Mouse (Mus musculus): ENCODE results near the gene Tusc2. TPM values are rescaled to one million over a fixed set of nuclear protein-coding genes. Genes with fewer than 3 reads are reported as not detected.
A peak's percentile ranks its signal among the peaks of the same experiment; 100 is the strongest.

The Tusc2 gene
- 10 to 100 TPM; 27.5 to 27.9 TPM for total RNA-seq (2021)
- long read RNA-seq, experiment 1, transcript Tusc2-201 (3 exons, 1,665 nt), result major isoform, 46 of 53 reads
- long read RNA-seq, experiment 1, partial matches to known transcripts, result 2 of 53 reads
- long read RNA-seq, experiment 1, other reads (novel, unspliced or antisense), result 5 of 53 reads
- long read RNA-seq, experiment 2, transcript Tusc2-201 (3 exons, 1,665 nt), result major isoform, 30 of 31 reads
- long read RNA-seq, experiment 2, partial matches to known transcripts, result 1 of 31 reads
- long read RNA-seq, experiment 2, other reads (novel, unspliced or antisense), result 0 of 31 reads

DNA sequence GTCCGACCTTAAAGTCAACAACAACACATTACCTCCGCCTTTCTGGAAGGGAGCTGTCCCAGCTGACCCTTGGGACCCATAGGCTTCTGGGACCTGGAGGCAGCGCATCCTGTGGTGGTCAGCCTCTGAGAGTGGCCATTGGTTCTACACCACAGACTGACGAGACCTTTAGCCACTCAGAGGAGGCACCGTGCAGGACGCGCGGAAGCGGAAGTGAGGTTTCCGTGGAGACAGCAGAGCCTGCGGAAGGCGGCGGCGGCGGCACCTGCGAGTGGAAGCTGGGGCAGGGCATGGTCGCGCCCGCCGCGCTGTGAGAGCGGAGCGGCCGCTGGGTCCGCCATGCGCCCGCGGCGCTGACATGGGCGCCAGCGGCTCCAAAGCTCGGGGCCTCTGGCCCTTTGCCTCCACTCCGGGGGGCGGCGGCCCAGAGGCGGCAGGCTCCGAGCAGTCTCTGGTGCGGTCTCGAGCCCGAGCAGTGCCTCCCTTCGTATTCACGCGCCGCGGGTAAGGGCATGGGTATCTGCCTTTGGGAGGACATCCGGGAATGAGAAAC lies at the start of gene Tusc2:
Tusc2 (plus strand) TSS at position 227 of the 553 bp plus-strand sequence.
- intact Hi-C loops (cut with DNase I), result no loop called here
- DNase-seq, result peak; percentile 92 to 94

DNA sequence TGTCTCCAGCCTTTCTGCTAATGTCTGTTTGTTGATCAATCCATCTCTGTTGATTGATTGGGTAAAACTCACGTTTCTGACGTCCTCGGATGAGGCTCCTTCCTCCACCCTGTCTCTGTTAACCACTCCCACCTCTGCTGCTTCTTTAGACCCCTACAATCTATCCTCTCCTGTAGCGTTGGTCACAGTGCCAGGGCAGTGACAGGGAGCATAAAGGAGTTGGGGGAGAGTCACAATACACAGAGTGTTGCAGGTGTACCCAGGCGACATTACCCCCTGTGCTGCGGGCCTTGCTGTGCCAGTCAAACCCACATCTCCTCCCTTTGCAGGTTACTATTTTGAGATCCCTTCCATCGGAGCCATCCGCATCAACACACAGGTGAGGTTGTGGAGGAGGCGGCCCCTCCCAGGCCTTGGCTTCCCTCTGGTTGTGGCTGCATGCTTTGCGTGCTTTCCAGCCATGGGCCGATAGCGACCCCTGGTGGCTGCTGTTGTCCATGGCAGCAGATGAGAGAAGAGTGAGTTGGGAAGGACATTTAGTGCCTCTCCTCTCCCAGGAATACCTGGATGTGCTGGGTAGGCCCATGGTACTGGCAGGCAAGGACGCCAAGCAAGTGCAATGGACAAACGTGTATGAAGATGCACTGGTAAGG lies 48.6 kb upstream of the Tusc2 start:
- peak; percentile 86 to 91 for DNase-seq
- intact Hi-C loops (cut with DNase I), result loop anchor here (1.0 to 5.0 kb wide), 3 partner anchors 148 to 222 kb away; no protein-coding TSS in a partner anchor

DNA sequence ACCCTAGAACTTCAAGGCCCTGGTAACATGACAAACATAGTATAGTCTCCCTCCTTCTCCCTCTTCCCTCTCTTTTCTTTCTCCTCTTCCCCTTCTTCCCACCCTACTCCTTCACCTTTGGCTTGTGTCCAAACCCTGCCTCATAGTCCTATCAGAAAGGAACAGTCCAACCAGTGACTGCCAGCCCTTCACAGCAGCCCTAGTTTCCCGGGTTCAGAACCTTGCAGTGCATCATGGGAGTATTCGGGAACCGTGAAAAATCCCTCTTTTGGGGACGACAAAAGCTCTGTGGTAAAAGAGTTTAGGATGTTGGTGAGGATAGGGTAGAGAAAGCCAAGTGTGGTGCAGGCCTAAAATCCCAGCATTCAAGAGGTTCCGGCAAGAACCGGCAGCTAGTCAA lies 42.7 kb upstream of the Tusc2 start:
- intact Hi-C loops (cut with DNase I), result no loop called here
- no peak for DNase-seq

DNA sequence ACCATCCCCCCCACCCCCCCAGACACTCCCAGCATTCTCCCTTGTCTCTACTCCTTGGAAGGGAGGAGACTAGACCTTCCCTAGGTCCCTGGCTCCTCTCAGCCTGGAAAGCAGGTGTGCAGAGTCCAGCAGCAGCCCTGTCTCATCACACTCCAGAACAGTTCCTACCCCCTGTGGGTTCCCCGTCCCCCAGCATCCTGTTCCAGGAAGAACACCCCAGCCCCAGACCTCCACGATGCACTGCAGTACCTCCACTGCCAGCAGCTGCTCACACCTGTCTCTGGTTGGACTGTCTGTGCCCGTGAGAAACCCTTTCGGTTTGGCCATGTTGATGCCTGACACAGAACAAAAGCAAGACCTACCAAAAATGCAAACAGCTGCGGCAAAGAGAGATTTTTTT lies 41.9 kb upstream of the Tusc2 start:
- intact Hi-C loops (cut with DNase I), result no loop called here
- no peak for DNase-seq

DNA sequence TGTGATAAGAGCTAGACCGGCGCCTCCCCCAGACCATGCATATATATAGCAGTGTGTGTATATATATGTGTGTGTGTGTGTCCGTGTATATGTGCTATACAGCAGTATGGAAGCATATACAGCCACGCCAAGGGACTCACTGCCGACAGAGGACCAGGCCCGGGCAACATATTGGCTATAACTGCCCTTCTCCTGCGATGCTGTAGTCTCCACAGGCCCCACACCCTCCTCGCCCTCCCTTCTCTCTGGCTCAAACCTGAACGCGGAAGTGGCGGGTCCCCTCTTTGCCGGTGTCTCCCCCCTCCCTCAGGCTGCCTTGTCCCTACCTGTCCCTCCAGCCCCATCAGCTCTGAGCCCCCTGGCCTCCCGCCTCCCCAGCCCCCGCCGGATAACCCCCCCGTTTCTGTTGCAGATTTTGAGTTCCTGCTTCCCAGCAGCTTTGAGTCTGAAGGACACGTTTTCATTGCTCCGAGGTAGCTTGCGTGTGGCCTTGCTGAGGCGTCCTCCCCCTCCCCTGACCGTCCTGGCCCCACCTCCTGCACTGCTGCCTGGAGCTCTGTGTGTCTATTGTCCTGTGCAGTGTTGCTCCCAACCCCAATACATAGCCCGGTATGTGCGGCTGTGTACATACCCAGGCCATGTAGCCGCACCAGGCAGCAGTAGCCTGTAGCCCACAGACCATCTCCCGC lies 41.2 kb upstream of the Tusc2 start:
- intact Hi-C loops (cut with DNase I), result no loop called here
- no peak for DNase-seq

DNA sequence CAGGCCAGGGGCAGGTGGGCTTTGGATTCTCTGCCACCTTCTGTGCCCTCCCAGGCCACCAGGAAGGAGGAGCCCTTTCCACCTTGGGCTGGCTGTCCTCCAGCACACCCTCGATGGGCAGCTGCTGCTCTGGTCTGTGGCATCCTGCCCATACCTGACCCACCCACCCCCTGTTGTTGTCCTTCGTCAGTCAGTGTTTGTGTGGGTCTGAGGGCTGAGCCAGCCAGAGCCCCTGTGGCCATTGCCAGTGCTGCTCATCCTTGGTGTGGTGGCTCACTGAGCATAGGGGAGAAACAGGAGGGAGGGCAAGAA lies 40.7 kb upstream of the Tusc2 start:
- intact Hi-C loops (cut with DNase I), result no loop called here
- DNase-seq, result no peak

DNA sequence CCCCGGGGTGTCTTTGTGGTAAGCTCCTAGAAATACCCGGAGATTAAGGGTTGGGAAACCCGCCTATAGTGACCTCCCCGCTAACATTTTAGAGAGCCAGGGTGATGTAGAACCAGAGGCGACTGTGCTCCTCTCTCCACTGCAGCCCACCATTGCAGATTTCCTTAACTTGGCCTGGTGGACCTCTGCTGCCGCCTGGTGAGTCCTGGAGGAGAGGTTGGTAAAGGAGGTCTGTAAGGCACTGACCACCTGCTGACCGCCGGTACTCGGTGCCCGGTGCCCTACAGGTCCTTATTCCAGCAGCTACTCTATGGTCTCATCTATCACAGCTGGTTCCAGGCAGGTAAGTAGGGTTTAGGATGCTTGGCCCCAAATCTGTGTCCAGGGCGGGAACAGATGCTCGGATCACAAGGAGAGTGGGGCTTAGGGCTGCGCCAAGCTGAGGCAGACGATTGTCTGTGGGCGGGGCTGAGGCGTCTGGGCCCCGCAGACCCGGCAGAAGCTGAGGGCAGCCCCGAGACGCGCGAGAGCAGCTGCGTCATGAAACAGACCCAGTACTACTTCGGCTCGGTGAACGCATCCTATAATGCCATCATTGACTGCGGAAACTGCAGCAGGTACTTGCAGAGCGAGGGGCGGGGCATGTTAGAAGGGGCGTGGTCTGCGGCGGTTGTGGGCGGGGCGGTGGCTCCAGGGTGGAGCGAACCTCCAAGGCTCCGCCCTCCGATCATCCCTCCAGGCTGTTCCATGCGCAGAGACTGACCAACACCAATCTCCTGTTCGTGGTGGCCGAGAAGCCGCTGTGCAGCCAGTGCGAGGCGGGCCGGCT lies 36.6 kb upstream of the Tusc2 start:
- peak; percentile 58 to 75 for DNase-seq
- intact Hi-C loops (cut with DNase I), result no loop called here

DNA sequence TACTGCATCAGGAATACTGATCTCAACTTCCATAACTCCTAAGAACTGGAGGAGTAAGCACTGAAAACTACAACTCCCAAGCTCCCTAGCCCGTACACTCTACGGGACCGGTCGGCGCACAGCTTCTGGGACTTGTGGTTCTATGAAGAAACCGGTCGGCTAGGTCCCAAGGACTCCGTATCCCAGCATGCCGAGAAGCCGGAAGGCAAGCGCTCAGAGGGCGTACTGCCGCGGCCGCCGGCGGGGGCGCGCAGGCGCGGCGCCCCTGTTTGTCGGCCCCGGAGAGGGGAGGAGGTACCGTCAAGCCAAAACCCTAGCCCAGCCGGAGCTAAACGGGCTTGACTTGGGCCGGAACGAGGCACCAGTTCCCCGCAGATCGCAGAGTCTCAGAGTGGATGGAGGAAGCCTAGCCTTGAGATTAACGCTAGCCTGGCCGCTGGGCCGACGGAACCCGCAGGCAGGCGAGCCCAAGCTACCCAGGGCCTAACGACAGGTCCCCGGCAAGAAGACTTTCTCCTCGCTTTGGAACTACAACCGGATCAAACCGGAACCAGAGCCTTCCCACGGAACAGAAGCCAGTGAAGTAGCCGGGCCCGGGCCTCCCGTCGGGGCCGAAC lies 29.2 kb upstream of the Tusc2 start, which contains the start of gene Tmem115:
Tmem115 (plus strand) TSS at position 155 of the 617 bp plus-strand sequence.
- intact Hi-C loops (cut with DNase I), result no loop called here
- DNase-seq, result peak; percentile 89 to 92

DNA sequence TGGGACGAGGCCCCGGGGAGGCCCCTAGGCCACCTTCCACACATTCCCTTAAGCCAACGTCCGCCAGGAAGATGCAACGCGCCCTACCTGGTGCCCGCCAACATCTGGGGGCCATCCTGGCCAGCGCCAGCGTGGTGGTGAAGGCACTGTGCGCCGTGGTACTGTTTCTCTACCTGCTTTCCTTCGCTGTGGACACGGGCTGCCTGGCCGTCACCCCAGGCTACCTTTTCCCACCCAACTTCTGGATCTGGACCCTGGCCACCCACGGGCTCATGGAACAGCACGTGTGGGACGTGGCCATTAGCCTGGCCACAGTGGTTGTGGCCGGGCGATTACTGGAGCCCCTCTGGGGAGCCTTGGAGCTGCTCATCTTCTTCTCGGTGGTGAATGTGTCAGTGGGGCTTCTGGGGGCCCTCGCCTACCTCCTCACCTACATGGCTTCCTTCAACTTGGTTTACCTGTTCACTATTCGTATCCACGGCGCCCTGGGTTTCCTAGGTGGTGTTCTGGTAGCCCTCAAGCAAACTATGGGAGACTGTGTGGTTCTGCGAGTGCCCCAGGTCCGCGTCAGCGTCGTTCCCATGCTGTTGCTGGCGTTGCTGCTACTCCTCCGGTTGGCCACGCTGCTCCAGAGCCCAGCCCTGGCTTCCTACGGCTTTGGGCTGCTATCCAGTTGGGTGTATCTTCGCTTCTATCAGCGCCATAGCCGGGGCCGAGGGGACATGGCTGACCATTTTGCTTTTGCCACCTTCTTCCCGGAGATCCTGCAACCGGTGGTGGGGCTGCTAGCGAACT lies 28.4 kb upstream of the Tusc2 start:
- peak; percentile 45 to 56 for DNase-seq
- intact Hi-C loops (cut with DNase I), result no loop called here

DNA sequence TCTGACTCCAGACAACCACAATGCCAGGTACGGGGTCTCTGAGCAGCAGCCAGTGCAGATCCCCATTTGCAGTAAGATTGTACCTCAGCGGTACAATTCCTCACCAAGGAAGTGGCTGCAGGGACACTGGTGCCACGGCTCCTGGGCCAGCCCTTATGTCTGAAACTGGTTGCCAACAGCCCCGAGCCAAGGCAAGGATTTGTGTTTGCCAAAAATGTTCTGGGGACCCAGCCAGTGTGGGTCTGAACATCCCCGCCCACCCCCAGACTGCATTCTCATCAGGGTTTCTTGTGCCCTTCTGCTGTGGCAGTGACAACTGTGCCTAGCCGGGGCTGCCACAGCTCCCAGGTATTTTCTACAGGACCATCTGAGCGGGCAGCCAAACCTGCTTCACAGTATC lies 24.8 kb upstream of the Tusc2 start:
- intact Hi-C loops (cut with DNase I), result no loop called here
- DNase-seq, result no peak

DNA sequence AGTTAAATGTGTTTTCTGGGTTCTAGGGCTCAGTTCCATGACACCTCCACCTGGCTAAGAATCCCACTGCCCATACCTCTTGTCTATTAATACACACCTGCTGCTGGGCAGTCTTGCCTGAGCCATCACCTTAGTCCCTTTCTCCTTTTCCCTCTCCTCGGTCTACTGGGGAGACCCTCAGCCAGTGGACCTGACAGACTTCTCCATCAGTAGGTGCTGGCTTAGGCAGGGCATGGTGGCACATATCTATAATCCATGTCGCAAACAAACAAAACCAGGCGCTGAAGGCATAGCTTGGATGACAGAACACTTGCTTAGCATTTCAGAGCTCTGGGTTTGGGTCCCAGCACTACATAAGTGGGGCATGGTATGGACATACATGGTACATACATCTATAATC lies 24.3 kb upstream of the Tusc2 start:
- intact Hi-C loops (cut with DNase I), result no loop called here
- no peak for DNase-seq

DNA sequence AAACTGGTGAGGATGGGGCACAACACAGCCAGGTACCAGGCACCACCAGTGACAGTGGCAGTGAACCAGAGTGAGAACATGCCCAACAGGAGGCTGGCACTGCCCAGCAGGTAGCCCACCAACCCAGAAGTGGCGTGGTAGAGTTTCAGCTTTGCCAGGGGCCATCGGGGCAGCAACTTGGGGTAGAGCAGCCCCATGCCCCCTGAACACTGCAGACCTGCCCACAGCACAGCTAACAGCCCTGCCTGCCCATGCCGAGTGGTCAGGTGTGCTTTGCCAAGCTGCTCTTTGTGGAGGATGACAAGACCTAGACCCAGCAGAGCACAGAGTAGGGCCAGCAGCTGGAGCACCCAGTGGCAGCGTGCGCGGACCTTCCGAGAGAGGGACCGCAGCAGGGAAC lies 23.1 kb upstream of the Tusc2 start:
- no peak for DNase-seq
- intact Hi-C loops (cut with DNase I), result loop anchor here (5.0 kb wide), 1 partner anchor 718 kb away; the partner anchor contains the start of gene Dcaf1

DNA sequence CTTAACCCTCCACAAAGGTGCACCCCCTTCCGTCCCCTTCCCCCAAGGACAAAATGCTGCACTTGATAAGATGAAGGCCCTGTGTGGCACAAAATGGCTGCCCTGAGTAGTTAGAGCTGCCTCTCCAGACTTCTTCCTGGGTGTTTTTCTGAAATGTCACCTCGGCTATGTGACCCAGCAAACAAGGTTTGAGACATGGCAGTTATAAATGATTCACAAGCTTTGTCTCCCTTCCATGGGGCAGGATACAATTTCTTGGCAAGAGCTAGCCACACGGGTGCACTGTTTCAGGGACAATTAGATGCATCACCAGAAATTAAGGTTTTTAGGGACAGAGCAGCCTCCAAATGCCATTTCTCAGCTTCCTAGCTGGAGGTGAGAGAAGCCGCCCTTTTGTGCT lies 22.6 kb upstream of the Tusc2 start:
- DNase-seq, result no peak
- intact Hi-C loops (cut with DNase I), result loop anchor here (5.0 kb wide), 1 partner anchor 718 kb away; the partner anchor contains the start of gene Dcaf1

DNA sequence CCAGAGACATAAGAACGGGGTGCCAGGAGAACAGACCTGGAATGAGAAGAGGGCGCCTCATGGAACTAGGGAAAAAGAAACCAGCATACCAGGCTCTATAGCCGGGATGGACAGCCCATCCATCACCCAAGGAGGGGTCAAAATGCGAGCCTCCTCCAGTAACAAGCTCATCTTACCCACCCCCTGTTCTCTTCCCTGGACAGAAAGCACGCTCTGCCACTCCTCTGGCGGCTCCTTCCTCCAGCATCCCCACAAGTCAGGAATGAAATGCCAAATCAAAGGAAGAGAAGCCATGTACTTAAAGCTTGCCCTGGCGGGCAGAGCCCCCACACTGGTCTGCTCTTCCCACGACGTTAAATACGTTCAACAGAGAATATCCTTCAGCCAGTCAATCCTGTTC lies 22.1 kb upstream of the Tusc2 start:
- intact Hi-C loops (cut with DNase I), result loop anchor here (5.0 kb wide), 1 partner anchor 719 kb away; the partner anchor contains the start of gene Dcaf1
- no peak for DNase-seq

DNA sequence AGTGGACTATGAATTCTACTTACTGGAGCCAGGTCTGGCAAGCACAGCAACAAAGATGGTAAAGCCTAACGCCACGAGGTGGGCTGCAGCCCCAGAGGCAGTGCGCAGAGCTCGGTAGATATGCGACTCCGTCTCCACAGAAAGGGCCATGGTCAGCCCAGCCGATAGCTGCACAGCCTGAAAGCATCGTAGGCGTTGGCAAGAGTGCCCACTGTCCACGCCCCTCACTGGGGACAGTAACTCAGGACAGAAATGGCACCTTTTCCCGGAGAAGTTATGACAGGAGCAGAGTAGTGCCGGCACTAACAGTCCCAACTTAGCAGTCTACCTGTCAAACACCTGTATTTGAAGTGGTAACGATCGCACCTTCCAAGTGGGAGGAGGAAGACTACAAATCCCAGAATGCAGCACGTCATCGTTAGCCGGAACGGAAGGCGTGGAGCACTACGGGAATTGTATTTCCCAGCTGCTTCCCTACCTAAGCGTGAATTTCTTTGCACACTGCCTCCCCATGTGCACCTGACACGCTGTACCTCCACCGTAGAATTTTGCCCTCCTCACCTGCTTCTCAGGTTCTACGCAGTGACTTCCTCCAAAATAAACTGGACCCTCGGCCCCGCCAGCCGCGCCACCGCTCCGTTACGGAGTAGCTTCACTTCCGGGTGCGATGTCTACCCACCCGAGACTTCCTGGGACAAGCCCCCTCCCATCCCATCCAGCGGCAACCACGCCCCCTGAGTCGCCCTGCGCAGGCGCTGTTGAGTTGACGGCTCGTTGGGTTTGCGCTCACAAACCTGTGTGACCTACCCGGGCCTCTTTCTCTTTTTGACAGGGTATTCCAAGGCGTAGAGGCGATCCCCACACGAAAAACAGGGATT lies 21.3 kb upstream of the Tusc2 start, which contains the start of the genes Cyb561d2 and Nprl2:
Cyb561d2 (minus strand) TSS at position 720 of the 878 bp plus-strand sequence.
Nprl2 (plus strand) TSS at position 753 of the 878 bp plus-strand sequence.
- intact Hi-C loops (cut with DNase I), result loop anchor here (5.0 kb wide), 1 partner anchor 719 kb away; the partner anchor contains the start of gene Dcaf1
- peak; percentile 93 to 95 for DNase-seq

DNA sequence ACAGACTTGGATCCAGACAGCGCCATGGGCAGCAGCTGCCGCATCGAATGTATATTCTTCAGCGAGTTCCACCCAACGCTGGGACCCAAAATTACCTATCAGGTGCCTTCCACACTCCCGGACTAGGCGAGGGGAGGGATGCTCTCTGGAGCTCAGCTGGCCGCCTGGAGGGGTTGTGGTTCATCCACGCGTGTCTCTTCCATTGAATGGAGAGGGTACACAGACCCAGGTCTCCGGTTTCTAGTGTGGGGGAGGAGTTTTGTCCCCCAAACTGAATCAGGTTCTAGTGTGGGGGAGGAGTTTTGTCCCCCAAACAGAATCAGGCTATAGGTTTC lies 20.7 kb upstream of the Tusc2 start:
- DNase-seq, result no peak
- intact Hi-C loops (cut with DNase I), result loop anchor here (5.0 kb wide), 1 partner anchor 720 kb away; the partner anchor contains the start of gene Dcaf1

DNA sequence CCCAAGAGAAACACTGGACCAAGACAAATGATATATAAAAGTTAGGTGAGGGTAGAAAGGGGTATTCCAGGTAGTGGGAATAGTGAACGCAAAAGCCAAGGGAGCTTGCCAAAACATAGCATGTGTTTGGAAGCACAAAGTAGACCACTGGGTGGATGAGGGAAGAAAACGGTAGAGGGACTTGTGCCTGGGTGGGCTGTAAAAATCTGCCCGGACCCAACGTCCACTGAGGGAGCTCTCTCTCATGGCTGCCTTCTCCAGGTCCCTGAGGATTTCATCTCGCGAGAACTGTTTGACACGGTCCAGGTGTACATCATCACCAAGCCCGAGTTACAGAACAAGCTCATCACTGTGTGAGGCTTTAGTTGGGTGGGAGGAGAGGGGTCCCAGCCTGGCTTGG lies 20.3 kb upstream of the Tusc2 start:
- intact Hi-C loops (cut with DNase I), result loop anchor here (5.0 kb wide), 1 partner anchor 720 kb away; the partner anchor contains the start of gene Dcaf1
- no peak for DNase-seq

DNA sequence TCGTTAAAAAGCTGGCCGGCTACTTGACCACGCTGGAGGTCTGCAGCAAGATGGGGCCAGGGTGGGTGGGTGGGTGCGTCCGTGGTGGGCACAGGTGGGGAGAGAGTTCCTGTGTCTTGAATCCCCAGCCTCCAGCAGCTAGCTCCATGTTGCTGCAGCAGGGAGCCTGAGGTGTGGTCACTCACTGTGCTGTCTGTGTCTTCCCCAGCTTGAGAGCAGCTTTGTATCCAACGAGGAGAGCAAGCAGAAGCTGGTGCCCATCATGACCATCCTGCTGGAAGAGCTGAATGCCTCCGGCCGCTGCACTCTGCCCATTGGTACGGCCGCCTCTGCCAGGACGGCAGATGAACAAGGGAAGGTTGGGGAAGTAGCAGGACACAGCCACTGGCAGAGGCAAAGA lies 19.8 kb upstream of the Tusc2 start:
- no peak for DNase-seq
- intact Hi-C loops (cut with DNase I), result loop anchor here (5.0 kb wide), 1 partner anchor 721 kb away; the partner anchor contains the start of gene Dcaf1
